Mouse (Mus musculus) brown adipose tissue, adult 24 weeks (tissue): ENCODE results near the gene Chrd. TPM values are rescaled to one million over a fixed set of nuclear protein-coding genes. Genes with fewer than 3 reads are reported as not detected.

Experiments used
- H3K27ac ChIP-seq: fragments of 200-500 bp; replicated peaks from 2 replicates; pipeline ENCODE4 v1.5.1; 2012; ENCODE audit warnings: low read depth, mild to moderate bottlenecking, low read length
- H3K4me1 ChIP-seq: fragments of 200-500 bp; 2 replicates; pipeline ENCODE4 v1.6.1; 2012; ENCODE audit warnings: low read length, mixed read lengths; ENCODE audit not compliant: control insufficient read depth, insufficient read depth, insufficient read length
- H3K4me3 ChIP-seq: fragments of 200-500 bp; 2 replicates; pipeline ENCODE4 v1.5.1; 2012; ENCODE audit warnings: low read depth, mild to moderate bottlenecking, low read length, moderate library complexity; ENCODE audit not compliant: insufficient read depth
- polyA plus RNA-seq: library from polyadenylated mRNA; stranded (reverse); fragments of >200 nt; gene quantifications from 2 replicates; pipeline ENCODE4 v1.2.4, GENCODE M21; 2012; ENCODE audit not compliant: missing spikeins, insufficient read depth, insufficient read length

Gene Chrd
- polyA plus RNA-seq, 1 experiment, result 0.71 TPM

GRCm38 (mm10) chr16:20717181-20717977 lies 15.5 kb upstream of the Chrd start, which contains the start of the genes Polr2h and Clcn2:
Gene Polr2h (plus strand): TSS chr16:20717665.
Gene Clcn2 (minus strand): TSS chr16:20717746.
- Histone ChIP-seq H3K4me3 (peak within 1 kb of the TSS; percentile 75), H3K27ac (peak within 1 kb of the TSS; percentile 72), H3K4me1 (no peaks in the 10 kb centered on the region; the same call in 1 of the 2 replicates)

GRCm38 (mm10) chr16:20717978-20718670 lies 14.8 kb upstream of the Chrd start:
- Histone ChIP-seq H3K4me1 (no peaks in the 10 kb centered on the region; the same call in 1 of the 2 replicates), H3K27ac (peak overlapping the region; percentile 72), H3K4me3 (peak overlapping the region; percentile 75)

- H3K27ac ChIP-seq, result no peak overlapping the region
- H3K4me1 ChIP-seq, result no peaks in the 10 kb centered on the region; the same call in 1 of the 2 replicates
- H3K4me3 ChIP-seq, result no peak overlapping the region
These were observed 11.1 kb upstream of the Chrd start for GRCm38 (mm10) chr16:20721808-20722207.

GRCm38 (mm10) chr16:20722736-20723135 lies 10.2 kb upstream of the Chrd start:
- H3K27ac ChIP-seq, result no peak overlapping the region
- H3K4me3 ChIP-seq, result no peak overlapping the region
- no peaks in the 10 kb centered on the region; the same call in 1 of the 2 replicates for H3K4me1 ChIP-seq

- no peak overlapping the region for H3K27ac ChIP-seq
- H3K4me3 ChIP-seq, result no peak overlapping the region
- no peaks in the 10 kb centered on the region; the same call in 1 of the 2 replicates for H3K4me1 ChIP-seq
These were observed 9.7 kb upstream of the Chrd start for GRCm38 (mm10) chr16:20723247-20723646.

GRCm38 (mm10) chr16:20724338-20724748 lies 8.6 kb upstream of the Chrd start:
- Histone ChIP-seq H3K27ac (no peak overlapping the region), H3K4me3 (no peak overlapping the region), H3K4me1 (no peaks in the 10 kb centered on the region)

GRCm38 (mm10) chr16:20725321-20725720 lies 7.6 kb upstream of the Chrd start:
- Histone ChIP-seq H3K27ac (no peak overlapping the region), H3K4me1 (no peaks in the 10 kb centered on the region), H3K4me3 (no peak overlapping the region)

GRCm38 (mm10) chr16:20725750-20726149 lies 7.2 kb upstream of the Chrd start:
- H3K4me1 ChIP-seq, result no peaks in the 10 kb centered on the region
- no peak overlapping the region for H3K4me3 ChIP-seq
- no peak overlapping the region for H3K27ac ChIP-seq

GRCm38 (mm10) chr16:20726384-20726783 lies 6.5 kb upstream of the Chrd start:
- no peaks in the 10 kb centered on the region for H3K4me1 ChIP-seq
- H3K4me3 ChIP-seq, result no peak overlapping the region
- no peak overlapping the region for H3K27ac ChIP-seq

- Histone ChIP-seq H3K4me1 (peaks cover 5% of the 10 kb centered on the region; the same call in 1 of the 2 replicates), H3K27ac (no peak overlapping the region), H3K4me3 (no peak overlapping the region)
These were observed 2.6 kb upstream of the Chrd start for GRCm38 (mm10) chr16:20730293-20730711.

- Histone ChIP-seq H3K4me3 (no peak overlapping the region), H3K27ac (no peak overlapping the region), H3K4me1 (peaks cover 5% of the 10 kb centered on the region; the same call in 1 of the 2 replicates)
These were observed 1.2 kb upstream of the Chrd start for GRCm38 (mm10) chr16:20731688-20732087.

- Histone ChIP-seq H3K4me1 (peaks cover 5% of the 10 kb centered on the region; the same call in 1 of the 2 replicates), H3K4me3 (peak overlapping the region; percentile 48), H3K27ac (no peak overlapping the region)
These were observed 539 bp upstream of the Chrd start for GRCm38 (mm10) chr16:20732251-20732924.

- H3K4me3 ChIP-seq, result peak within 1 kb of the TSS; percentile 49
- H3K4me1 ChIP-seq, result peaks cover 5% of the 10 kb centered on the region; the same call in 1 of the 2 replicates
- H3K27ac ChIP-seq, result no peak within 1 kb of the TSS
These were observed 1.1 kb downstream of the Chrd start, which contains the start of gene Thpo for GRCm38 (mm10) chr16:20733731-20734730. Gene Thpo (minus strand): TSS chr16:20734511.

- Histone ChIP-seq H3K4me3 (no peak overlapping the region), H3K27ac (no peak overlapping the region), H3K4me1 (peaks cover 5% of the 10 kb centered on the region; the same call in 1 of the 2 replicates)
These were observed 2.7 kb downstream of the Chrd start for GRCm38 (mm10) chr16:20735651-20736050.
